Mouse (Mus musculus) spleen, adult 2 months (tissue): ENCODE results near the gene Lrr1. TPM values are rescaled to one million over a fixed set of nuclear protein-coding genes. Genes with fewer than 3 reads are reported as not detected.

Experiments used
- DNase-seq, 2 experiments: peaks; one replicate each; pipeline versions ENCODE4 v3.0.0 to v3.0.0-alpha.2; 2012 to 2021; ENCODE audit warnings: low spot score in 2 of 2, low read depth in 1 of 2
- H3K27ac ChIP-seq: fragments of 200-500 bp; 2 replicates; pipeline ENCODE4 v1.5.1; 2012; ENCODE audit warnings: low read length, inconsistent platforms; ENCODE audit not compliant: insufficient read depth
- H3K27me3 ChIP-seq: fragments of 200-500 bp; 2 replicates; pipeline ENCODE4 v1.6.1; 2012; ENCODE audit warnings: mild to moderate bottlenecking, moderate library complexity, low read length, inconsistent platforms; ENCODE audit not compliant: control insufficient read depth, insufficient read depth
- H3K36me3 ChIP-seq: fragments of 200-500 bp; 2 replicates; pipeline ENCODE4 v1.6.1; 2012; ENCODE audit warnings: mild to moderate bottlenecking, low read length, inconsistent platforms; ENCODE audit not compliant: control insufficient read depth, insufficient read depth
- H3K4me1 ChIP-seq: fragments of 200-500 bp; 2 replicates; pipeline ENCODE4 v1.6.1; 2011; ENCODE audit warnings: inconsistent platforms; ENCODE audit not compliant: control insufficient read depth, insufficient read depth, insufficient read length
- H3K4me3 ChIP-seq: fragments of 200-500 bp; 2 replicates; pipeline ENCODE4 v1.5.1; 2011; ENCODE audit warnings: mild to moderate bottlenecking, inconsistent platforms; ENCODE audit not compliant: insufficient read depth, insufficient read length; ENCODE audit errors: extremely low read depth
- CTCF ChIP-seq: fragments of 200-500 bp; IDR thresholded peaks from 2 replicates; pipeline ENCODE4 v1.5.1; 2011; ENCODE audit warnings: mild to moderate bottlenecking, inconsistent platforms; ENCODE audit not compliant: insufficient read depth, insufficient read length, insufficient replicate concordance; ENCODE audit errors: extremely low read depth
- POLR2A ChIP-seq: fragments of 200-500 bp; IDR thresholded peaks from 2 replicates; pipeline ENCODE4 v1.6.1; 2011; ENCODE audit warnings: low read depth, low read length, inconsistent platforms
- WGBS: fragments of 180-500 bp; shearing (Covaris S2); methylation state at CpG from one replicate; pipeline ENCODE4 v1.1.7; 2018; 5-methylcytosine and 5-hydroxymethylcytosine counted together
- polyA plus RNA-seq: library from polyadenylated mRNA; depleted of rRNA; stranded (reverse); fragments of >200 nt; gene quantifications from 2 replicates; pipeline ENCODE4 v1.2.3, GENCODE M21; 2012

Gene Lrr1
- polyA plus RNA-seq, 1 experiment = 0.82 TPM

DNA sequence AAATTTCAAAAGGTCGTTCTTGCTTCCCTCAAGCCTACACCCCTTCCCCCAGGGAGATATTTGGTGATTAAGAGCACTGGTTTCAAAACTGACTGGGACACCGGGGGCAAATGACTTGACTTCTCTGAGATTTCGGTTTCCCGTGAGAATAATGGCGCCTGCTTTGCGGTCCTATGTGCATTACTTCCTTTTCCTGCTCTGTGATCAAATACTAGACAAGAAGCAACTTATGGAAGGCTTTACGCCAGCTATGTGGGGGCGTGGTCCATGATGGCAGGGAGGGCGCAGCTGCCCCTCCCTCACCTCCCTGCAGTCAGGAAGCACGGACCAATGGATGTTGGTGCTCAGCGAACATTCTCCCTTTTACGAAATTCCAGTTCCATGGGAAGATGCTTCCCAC is 38.1 kb upstream of the Lrr1 start:
- no peaks in the 10 kb centered on the region for H3K36me3 ChIP-seq
- DNase-seq = no peak
- TF ChIP-seq POLR2A (no peak), CTCF (no peak)
- 63% methylated on average over 12 of the region's 12 CpGs for WGBS
- H3K4me3 ChIP-seq = 0 out of 2 replicates have a peak overlapping the region, but pooled peaks have one; percentile 7
- no peak overlapping the region for H3K27ac ChIP-seq
- H3K4me1 ChIP-seq = no peaks in the 10 kb centered on the region
- no peaks in the 10 kb centered on the region for H3K27me3 ChIP-seq

DNA sequence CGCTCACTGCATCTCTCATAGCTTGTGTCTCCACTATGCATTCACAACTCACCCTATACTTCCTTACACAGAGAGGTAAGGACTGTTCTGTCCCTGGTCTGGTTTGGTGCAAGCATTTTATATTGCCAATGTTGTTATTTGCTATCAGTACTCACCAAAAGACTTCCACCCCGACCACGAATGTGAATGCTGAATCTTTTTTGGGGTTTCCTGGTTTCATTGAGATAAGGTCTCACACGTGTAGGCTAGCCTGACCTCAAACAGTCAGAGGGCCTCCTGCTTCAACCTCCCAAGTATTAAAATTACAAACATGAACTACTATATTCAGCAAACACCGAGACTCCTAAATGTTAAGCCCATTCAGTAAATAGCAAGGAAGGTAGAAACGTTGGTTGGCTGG is 37.3 kb upstream of the Lrr1 start:
- no peak overlapping the region for H3K27ac ChIP-seq
- H3K27me3 ChIP-seq = no peaks in the 10 kb centered on the region
- H3K4me1 ChIP-seq = no peaks in the 10 kb centered on the region
- no peaks in the 10 kb centered on the region for H3K36me3 ChIP-seq
- TF ChIP-seq CTCF (no peak), POLR2A (no peak)
- 46% methylated on average over 6 of the region's 6 CpGs for WGBS
- H3K4me3 ChIP-seq = no peak overlapping the region
- DNase-seq = no peak

DNA sequence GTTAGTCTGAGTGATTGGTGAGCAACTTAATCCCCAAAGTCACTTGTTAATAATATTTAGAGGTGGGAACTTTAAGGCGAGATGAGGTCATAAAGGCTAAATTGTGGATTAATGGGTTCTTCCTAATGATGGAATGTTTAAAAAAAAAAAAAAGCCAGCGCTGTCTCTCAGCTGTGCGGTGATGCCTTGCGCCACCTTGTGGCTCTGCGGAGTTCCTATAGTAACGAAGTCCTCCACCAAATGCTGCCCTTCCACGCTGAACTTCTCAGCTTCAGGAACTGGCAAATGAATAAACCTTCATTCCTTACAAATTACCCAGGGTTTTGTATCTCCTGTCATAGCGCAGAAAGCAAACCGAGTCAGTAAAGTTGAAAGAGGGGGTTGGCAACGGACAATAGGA is 36.6 kb upstream of the Lrr1 start:
- H3K27me3 ChIP-seq = no peaks in the 10 kb centered on the region
- WGBS = 21% methylated on average over 10 of the region's 10 CpGs
- no peaks in the 10 kb centered on the region for H3K4me1 ChIP-seq
- H3K4me3 ChIP-seq = no peak overlapping the region
- no peak overlapping the region for H3K27ac ChIP-seq
- no peaks in the 10 kb centered on the region for H3K36me3 ChIP-seq
- peak in 1 of 2 experiments; percentile 23 for DNase-seq
- TF ChIP-seq POLR2A (no peak), CTCF (peak; percentile 60; the same call in 1 of the 2 replicates)

DNA sequence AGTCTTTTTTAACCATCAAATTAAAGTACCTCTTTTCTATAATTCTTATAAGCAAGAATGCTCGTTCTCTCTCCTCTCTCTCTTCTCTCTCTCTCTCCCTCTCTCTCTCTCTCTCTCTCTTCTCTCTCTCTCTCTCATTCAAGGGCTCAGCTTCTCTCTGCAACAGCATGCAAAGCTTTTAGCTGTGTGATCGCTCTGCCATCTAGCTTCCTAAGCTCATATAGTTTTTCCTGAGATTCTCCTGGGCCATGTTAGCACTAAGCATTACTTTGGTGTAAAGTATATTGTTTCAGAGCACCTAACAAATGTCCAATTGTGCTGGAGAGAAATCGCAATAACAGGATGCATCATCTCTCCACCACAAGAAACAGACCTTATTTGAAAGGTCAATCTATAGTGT is 29.4 kb upstream of the Lrr1 start:
- Histone ChIP-seq H3K27ac (no peak overlapping the region), H3K4me3 (no peak overlapping the region), H3K27me3 (no peaks in the 10 kb centered on the region), H3K4me1 (no peaks in the 10 kb centered on the region), H3K36me3 (no peaks in the 10 kb centered on the region)
- no peak for TF ChIP-seq CTCF
- TF ChIP-seq POLR2A = no peak
- no peak for DNase-seq
- WGBS = 87% methylated on average over 3 of the region's 3 CpGs

DNA sequence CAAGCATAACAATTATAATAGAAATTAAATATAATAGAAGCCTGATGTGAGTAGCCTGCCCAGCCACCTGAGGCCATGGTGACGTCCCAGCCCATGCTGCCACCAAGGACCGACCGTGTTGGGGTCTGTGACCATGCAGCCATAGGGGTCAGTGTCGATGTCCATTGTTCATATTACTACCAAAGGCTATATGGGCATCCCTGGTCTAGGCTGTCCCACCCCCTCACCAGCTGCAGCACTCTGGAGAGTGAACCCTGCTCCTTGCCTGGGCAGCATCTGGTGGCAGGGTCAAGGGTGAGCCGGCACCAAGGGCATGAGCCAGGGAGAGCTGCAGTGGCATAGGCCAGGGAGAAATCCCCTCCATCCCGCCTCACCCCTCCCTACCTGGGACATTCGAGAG is 28.8 kb upstream of the Lrr1 start:
- DNase-seq = no peak
- Histone ChIP-seq H3K36me3 (no peaks in the 10 kb centered on the region), H3K4me3 (no peak overlapping the region), H3K4me1 (no peaks in the 10 kb centered on the region), H3K27me3 (no peaks in the 10 kb centered on the region), H3K27ac (no peak overlapping the region)
- TF ChIP-seq POLR2A (no peak), CTCF (no peak)
- 91% methylated on average over 7 of the region's 7 CpGs for WGBS

DNA sequence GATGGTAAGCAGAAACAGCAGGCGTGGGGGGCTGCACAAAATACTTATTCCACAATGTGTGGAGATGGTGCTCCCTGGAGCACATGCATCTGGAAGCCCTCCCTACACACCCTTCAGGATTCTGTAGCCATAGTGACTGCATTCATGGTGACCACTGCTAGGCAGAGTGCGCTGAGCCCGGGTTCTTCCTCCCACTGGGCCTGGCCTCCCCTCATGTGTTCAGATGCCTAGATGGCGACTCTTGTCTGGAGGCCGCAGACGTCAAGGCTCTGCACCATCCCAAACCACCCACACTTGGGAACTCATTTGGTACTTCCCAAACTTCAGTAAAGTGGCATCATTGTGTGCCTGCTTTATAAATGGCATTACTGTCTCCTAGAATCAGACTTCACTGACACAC is 25.2 kb upstream of the Lrr1 start:
- H3K36me3 ChIP-seq = no peaks in the 10 kb centered on the region
- TF ChIP-seq POLR2A = no peak
- H3K4me3 ChIP-seq = no peak overlapping the region
- no peaks in the 10 kb centered on the region for H3K4me1 ChIP-seq
- no peaks in the 10 kb centered on the region for H3K27me3 ChIP-seq
- WGBS = 86% methylated on average over 6 of the region's 6 CpGs
- H3K27ac ChIP-seq = no peak overlapping the region
- DNase-seq = no peak

DNA sequence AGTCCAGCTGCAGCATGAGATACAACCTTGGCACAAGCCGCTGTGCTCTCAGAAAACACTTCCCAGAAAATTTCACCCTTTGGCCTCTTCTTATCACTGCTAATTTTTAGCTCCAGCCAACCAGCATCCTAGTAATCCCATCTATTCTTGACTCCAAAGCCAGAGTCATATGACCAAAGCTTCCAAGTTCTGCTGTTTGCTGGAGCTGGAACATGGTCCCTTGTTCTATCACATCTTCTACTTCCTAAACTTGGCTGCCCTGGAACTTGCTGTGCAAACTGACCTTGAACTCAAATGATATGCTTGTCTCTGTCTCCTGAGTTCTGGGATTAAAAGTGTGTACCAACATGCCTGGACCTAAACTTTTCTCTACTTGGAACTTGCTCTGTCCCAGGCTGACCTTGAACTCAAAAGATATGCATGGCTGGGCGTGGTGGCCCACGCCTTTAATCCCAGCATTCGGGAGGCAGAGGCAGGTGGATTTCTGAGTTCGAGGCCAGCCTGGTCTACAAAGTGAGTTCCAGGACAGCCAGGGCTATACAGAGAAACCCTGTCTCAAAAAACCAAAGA is 21.4 kb upstream of the Lrr1 start:
- no peaks in the 10 kb centered on the region for H3K4me1 ChIP-seq
- no peaks in the 10 kb centered on the region for H3K36me3 ChIP-seq
- H3K4me3 ChIP-seq = no peak overlapping the region
- no peak for DNase-seq
- TF ChIP-seq POLR2A = no peak
- no peak for TF ChIP-seq CTCF
- H3K27me3 ChIP-seq = no peaks in the 10 kb centered on the region
- 88% methylated on average over 5 of the region's 5 CpGs for WGBS
- H3K27ac ChIP-seq = no peak overlapping the region
